Mouse (Mus musculus) frontal cortex, postnatal 25 days (tissue): ENCODE results near the gene Mptx2.
"Not testable (repeated sequence)": the region's sequence is repeated elsewhere in the genome, so short reads cannot be mapped to it uniquely, and the experiment has no call there.

Experiments
- DNase-seq, 2 experiments: peaks; one replicate each; pipeline ENCODE4 v3.0.0; 2022; ENCODE audit warnings: low spot score in 2 of 2

Gene Mptx2

DNA sequence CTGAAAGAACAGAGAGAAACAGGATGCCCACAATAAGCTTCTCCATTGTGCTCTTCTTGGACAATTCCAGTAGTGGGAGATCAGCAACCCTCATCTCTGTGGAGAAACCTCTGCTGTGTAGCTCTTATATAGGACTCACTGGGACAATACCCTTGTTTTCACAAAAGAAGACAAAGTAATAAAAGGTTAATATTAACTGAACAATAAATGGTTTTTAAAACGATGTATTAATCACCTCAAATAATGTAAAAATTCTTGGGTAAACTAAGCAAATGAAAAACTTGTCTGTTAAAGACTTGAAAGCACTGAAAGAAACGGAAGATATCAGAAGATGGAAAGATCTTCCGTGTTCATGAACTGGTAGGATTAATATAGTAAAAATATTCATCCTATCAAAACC lies at the start of gene Mptx2:
Mptx2 (minus strand) TSS at position 101 of the 400 bp plus-strand sequence.
- DNase-seq, result no peak

DNA sequence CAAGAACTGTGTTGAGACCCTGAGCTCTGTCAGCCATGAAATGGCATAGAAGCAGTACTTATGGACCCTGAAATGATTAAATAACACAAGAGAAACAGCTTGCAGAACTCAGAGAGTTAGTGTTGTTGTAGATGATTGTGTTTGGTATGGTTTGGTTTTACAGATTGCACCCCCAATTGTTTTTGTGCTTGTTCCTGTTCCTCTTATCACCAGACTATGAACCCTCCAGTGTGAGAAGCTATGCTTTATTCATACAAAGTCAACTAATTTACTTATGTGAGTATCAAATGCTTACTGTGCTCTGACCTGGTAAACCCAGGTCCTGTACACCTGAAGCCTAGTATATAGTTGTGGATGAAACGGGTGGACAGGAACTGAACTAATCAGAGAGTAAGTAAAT lies 49.0 kb upstream of the Mptx2 start:
- DNase-seq, result no peak

DNA sequence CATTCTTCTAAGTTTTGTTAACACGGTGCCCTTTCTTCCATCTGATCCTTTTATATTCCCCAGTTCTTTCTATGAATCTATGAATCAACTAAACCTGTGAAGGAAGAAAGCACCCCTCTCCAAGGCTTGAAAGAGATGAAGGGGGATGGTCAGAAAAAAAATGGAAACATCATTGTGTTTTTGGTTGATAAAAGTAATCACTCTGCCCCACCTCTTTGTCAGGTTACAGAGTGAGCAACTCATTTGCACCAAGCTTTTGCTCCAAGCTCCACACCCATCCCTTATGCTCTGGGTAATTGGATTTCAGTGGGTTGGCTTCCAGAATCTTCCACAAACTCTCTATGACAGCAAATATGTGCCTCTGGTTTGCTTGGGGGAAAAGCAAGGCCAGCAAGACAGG lies 47.8 kb upstream of the Mptx2 start:
- no peak for DNase-seq

DNA sequence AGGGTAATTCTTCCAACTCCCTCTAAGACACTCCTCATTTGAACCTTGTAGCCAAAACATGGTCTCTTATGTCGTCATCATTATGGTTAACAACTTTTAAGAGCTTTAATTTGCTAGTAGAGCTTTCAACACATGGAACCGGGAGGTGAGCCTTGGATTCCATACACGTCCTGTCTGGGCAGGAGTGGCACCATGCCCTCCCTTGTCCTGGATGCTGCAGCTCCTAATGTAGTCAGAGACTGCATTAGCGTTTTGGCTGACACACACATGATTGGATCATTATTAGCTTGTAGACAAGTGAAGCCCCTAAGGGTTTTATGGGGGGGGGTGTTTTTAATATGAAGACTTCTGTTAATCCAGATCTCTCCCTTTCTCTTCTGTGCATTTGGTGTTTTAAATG lies 47.4 kb upstream of the Mptx2 start:
- DNase-seq, result no peak

DNA sequence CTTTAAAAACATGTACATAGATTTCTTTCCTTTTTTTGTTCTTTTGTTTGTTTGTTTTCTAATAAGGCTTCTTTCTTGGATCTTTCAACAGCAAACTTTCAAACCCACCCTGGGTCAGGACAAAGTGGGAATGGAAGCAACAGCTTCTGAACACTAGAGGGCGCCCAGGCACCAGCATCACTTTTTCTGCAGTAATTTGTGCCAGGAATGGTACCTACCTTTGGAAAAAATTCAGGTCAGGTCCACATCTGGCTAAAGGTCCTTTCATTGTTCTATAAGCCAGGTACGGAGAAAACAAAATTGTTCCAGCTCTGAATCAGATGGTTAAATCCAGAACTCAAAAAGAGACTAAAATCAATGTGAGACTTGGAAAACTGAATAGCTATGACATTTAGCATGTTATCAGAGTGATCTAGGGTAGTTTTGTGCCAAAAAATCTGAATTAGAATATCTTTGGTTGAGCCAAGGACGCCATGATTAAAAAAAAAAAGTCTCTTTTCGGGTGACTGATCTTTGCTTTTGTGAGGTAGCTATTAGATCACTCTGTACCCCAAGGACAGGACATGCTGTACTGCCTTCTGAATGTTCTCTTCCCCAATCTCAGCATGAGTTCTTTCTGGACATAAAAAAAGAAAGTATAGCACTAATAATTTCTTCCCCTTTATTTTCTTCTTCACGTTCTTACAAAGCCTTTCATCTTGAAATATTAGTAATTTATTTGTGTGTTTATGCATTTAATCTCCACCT lies 46.4 kb upstream of the Mptx2 start:
- no peak for DNase-seq

DNA sequence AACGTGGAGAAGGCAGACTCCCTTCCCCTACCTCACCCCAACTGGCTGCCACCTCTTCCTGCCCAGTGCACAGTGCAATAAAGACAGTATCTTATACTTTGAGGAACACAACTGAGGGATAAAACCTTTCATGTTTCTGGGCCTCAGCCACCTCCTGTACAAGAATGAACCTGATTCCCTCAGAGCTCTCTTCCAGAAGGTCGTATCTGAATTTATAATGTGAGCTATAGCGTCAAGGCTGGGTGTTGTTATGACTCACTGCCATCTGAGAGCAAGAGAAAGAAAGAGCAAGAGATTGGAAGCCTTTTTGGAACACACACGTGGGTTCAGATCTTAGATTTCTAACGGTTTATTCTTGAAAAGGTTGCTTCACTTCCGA lies 44.7 kb upstream of the Mptx2 start:
- no peak for DNase-seq

DNA sequence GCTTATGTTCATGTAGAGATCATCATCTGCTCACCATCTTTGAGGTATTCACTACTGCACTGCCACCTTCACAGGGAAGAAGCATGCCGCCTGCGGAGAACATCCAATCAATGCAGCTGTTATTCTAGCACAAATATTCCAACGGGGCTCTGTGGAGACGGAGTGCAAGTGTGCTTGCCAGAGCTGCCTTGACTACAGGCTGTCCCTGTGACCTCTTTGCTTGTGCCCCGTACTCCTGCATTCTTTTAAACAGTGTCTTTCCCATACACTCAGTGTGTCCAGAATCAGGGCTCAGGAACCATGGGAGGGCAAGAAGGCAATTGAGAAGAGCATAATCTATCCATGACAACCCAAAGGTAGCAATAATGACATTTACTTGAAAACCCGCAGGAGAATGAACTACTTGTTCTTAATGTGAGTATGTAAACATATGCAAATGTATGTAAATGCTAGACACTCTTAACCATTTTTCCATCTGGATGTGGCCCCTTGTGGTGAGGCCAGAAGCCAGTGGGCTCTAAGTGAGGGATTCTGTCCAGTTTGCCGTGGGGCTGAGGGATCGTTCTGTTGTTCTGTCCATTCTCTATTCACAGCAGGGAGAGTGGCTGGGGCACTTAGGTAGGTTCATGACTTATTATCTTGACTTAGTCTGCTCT lies 44.1 kb upstream of the Mptx2 start:
- DNase-seq, result no peak

DNA sequence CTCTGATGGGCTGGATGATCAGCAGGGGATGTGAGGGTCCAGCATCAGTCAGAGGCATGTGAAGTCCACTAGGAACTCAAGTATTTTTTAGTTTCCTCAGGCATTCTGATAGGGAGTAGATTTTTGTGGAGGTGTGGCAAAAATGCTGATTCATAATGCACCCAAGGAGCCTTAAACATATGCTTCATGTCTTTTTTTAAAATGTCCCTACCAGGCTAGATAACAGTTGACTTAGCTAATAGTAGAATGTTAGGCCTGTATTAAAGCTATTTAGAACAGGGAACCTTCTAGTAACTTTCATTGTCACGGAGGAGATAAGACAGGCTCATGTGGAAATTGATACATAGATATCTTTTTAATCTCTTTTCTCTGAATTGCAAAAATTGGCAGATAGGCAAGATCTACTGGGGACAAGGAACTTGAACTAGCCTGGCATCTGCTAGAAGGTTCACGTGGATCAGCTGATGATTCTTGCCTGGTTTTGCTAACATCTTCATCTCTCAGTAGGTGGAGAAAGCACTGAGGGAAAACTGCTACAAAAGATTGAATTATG lies 40.4 kb upstream of the Mptx2 start:
- DNase-seq, result no peak

DNA sequence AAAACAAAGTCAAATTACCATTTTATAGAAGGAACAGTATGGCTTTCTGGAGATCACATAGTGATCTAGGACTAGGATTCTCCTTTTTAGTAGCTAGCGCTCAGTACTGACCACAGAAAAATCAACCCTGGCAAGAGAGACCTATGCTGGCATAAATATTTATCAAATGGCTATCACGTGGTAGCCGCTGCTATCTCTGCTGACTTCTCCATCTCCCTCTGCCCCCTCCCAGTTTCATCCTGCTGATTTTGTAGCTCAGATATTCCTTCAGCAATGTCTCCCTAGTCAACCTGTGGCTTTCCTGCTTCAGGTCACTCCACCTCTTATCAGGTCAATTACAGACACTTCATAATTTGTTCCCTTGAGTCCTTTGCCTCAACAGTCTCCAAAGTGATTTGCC lies 38.1 kb upstream of the Mptx2 start:
- DNase-seq, result no peak

DNA sequence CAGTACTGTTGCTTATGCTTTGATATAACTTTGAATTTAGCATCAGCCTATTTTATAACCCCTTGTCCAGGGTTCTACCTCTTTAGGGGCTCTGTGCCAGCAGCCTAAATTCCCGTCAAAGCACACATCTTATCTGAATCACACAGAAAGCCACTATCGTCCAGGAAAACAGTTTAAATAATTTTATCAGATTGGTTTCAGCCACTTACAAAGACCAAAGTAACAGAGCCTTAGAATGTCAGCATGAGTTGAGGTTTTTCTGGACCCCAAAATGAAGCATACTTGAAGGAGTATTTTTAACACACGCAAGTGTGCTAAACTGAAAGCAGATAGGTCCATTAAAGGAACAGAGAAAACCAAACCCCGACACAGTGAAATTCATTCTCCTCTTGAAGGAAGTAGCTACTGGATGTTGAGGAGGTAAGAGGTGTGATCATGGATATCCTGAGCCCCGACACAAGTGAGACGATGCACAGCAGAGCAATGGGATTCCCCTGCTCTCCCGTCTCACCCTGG lies 36.0 kb upstream of the Mptx2 start:
- DNase-seq, result not testable (repeated sequence)

DNA sequence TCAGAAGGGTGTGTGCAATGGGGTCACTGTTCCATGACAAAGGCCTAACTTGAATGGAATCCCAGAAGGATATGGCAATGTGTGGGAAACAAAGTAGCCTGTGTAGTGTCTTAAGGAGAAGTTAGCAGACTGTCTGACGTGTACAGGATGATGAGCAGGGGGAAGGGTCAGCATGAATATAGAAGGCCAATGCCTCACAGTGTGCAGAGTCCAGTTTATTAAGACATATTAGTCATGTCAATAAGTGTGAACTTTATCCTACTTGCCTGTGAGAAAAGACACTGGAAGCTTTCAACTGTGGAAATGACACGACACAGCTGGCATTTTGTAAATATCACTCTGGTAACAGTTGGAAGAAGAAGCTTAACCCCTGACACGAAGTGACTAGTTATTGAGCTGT lies 25.2 kb upstream of the Mptx2 start:
- not testable (repeated sequence) for DNase-seq

DNA sequence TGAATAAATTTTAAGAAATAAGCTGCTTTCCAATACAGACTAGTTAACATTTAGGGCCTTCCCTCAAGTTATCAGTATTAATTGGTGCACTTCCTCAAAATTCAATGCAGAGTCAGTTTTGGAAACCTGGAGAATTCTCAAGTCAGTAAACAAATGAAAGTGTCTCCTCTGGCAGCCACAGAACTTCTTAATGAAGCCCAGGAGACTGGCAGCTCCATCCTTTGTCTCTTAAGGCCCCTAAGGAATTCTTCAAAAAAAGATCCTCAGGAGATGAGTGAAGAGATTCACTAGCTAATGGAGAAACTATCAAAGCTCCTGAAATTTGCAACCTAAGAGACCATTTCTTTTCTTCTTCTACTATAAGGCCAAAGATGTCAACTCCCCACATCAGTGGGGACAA lies 11.9 kb downstream of the Mptx2 start, which contains the start of gene Olfr418:
Olfr418 (plus strand) TSS at position 301 of the 400 bp plus-strand sequence.
- DNase-seq, result no peak

DNA sequence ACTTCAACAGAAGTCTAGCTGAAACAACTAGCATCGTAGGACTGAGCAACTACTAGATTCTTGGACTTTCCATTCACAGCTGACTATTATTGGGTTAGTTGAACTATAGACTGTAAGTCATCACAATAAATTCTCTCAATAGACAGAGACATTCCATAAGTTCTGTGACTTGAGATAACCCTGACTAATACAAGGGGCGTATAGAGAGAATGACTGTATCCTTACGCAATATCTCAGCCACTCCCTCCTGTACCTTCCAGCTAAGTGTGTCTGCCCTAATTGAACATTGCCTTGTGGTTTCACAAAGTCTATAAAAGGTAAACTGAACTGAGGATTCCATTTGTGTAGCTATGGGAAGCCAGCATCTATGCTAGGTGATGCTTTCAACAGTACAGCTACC lies 27.7 kb downstream of the Mptx2 start:
- no peak for DNase-seq

DNA sequence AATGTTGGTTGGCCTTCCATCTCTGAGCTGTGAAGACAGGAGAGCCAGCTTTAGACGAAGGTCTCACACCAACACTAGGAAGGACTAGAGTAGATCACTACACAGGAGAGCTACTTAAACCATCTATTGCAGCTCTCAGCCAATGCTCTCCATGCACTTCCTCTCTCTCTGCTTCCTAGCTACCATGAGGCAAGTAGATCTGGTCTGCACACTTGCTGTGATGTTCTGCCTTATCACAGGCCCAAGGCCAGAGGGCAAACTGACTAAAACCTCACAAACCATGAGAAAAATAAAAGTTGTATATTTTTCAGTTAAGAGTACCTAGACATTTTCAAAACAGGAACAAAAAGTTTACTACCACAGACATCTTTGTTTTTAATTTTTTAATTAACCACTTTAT lies 40.6 kb downstream of the Mptx2 start:
- not testable (repeated sequence) for DNase-seq

DNA sequence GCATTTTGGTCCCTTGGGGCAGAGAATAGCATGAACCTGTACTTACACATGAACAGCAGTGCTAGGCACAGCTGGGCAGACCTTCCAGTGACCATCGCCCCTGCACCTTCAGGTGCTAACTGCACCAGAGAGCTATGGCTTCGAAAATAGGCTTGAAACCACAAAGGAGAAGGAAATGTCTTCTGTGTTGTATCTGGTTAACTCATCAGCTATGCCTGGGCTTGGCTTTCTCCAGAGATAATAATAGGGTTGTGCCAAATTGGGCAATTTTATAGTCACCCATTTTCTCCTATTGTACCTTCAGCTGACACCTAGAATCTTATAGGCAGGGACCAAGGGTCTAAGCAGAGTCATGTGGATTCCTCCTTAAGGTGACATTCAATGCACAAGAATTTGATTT lies 50.5 kb downstream of the Mptx2 start, which contains the start of gene Fcer1a:
Fcer1a (minus strand) TSS at position 134 of the 400 bp plus-strand sequence.
- no peak for DNase-seq
